Mouse (Mus musculus): ENCODE measurements around the gene Smarcal1. TPM values are rescaled to one million over a fixed set of nuclear protein-coding genes. Genes with fewer than 3 reads are reported as not detected.

Gene Smarcal1
- polyA plus RNA-seq, 1 experiment from 2014 or later, result 16.6 TPM

DNA sequence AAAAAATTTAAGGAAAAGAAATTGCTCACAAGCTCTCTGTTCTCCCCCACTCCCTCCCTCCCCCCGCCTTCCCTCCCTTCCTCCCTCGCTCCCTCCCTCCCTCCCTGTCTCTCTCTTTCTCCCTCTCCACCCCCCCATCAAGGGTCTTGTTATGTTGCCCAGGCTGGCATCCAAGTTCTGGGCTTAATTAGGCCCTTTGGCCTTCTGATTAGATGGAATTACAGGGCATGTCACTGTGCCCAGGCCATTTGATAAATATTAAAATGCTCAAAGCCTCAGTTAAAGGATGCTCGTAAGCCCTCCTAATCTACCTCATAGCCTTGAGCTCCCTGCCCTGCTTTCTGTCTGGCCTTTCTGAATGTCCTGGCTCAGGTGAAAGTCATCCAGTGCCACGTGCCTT, 7.6 kb downstream of the Smarcal1 start:
- 62% methylated on average over 4 of the region's 4 CpGs for WGBS
- Histone ChIP-seq H3K9ac (no peak overlapping the region), H3K4me3 (no peak overlapping the region), H3K4me1 (replicated peaks) (peaks cover 16% of the 10 kb centered on the region), H3K27me3 (no peaks in the 10 kb centered on the region), H3K27ac (no peak overlapping the region), H3K36me3 (peaks cover 61% of the 10 kb centered on the region), H3K9me3 (replicated peaks) (no peaks in the 10 kb centered on the region), H3K4me2 (no peak overlapping the region)
- ATAC-seq (replicated peaks; ENCODE audit: insufficient number of reproducible peaks, insufficient read depth, low FRiP score, low read depth), result no peak

DNA sequence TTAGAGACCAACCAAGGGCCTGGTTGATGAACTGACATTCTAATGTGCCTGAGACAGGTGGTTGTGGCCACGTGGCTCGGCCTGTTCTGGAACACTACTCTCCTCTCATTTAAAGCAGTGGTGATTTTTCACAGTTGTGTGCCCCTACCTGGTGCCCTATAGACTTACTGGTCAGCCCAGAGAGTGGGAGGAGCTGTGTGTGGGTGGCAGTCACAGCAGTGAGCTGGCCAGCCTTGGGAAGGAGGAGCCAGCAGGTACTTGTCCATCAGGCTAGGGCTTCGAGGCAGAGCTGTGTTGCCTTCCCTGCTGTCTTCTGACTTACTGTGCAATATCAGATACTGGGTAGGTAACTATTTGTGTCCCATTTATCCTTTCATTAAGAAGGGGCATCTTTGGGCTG, 9.3 kb downstream of the Smarcal1 start:
- Histone ChIP-seq H3K27me3 (no peaks in the 10 kb centered on the region), H3K27ac (no peak overlapping the region), H3K4me2 (no peak overlapping the region), H3K36me3 (peaks cover 61% of the 10 kb centered on the region), H3K4me3 (no peak overlapping the region), H3K9me3 (replicated peaks) (no peaks in the 10 kb centered on the region), H3K9ac (no peak overlapping the region), H3K4me1 (replicated peaks) (peaks cover 16% of the 10 kb centered on the region)
- WGBS, result 89% methylated on average over 3 of the region's 3 CpGs
- no peak for ATAC-seq (replicated peaks; ENCODE audit: insufficient number of reproducible peaks, insufficient read depth, low FRiP score, low read depth)

DNA sequence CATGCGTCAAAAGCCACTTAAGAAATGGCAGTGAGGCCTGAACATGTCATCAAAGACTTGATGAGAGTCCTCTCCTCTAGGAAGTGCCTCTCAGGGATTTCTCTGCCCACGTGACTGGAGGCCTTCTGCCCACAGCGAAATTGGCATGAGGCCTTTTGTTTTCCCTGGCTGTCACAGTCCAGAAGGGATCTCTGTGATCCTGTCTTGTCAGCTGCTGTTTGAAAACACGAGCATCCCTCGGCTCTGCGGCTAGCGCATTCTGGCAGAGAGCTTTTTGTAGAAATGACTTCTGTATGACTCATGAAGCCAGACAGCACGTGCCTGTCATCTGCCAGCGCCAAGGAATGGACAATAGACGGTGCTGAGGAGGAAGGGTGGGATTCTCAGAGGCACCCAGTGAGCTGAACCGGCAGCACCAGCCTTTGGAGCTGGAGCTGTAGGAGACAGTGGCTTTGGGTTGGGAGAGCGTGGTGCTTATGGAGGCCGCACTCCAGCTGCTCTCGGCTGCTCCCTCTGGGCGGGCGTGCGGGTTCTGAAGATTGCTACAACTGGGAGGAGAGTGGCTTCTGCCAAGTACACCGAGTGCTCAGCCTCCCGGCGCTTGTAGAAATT, 10.4 kb downstream of the Smarcal1 start:
- no peak overlapping the region for H3K4me3 ChIP-seq
- whole genome bisulfite sequencing, result 47% methylated on average over 20 of the region's 20 CpGs
- no peaks in the 10 kb centered on the region for H3K9me3 ChIP-seq (replicated peaks)
- H3K36me3 ChIP-seq, result peaks cover 55% of the 10 kb centered on the region
- H3K4me1 ChIP-seq (replicated peaks), result peaks cover 21% of the 10 kb centered on the region
- no peak overlapping the region for H3K9ac ChIP-seq
- peak overlapping the region; percentile 78 for H3K27ac ChIP-seq
- H3K27me3 ChIP-seq, result no peaks in the 10 kb centered on the region
- peak; percentile 59; the same call in 1 of the 2 replicates for ATAC-seq (replicated peaks; ENCODE audit: insufficient number of reproducible peaks, insufficient read depth, low FRiP score, low read depth)
- no peak overlapping the region for H3K4me2 ChIP-seq

DNA sequence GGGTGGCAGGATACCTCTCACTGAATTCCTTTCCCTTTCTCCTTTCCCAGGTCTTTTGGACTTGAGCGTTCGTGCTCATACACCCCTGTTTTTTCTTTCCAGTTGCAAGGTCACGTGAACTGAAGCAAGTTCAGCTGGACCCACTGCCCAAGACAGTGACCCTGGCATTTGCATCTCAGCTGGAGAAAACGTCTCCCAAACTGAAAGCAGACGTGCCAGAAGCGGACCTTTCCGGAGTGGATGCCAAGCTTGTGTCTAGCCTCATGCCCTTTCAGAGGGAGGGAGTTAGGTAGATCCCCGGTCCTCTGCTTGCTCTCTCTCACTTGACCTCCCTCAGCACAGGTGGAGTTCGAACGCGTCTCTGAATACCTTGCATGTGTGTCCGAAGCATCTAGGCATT, 12.6 kb downstream of the Smarcal1 start:
- H3K36me3 ChIP-seq, result peaks cover 45% of the 10 kb centered on the region
- peaks cover 42% of the 10 kb centered on the region for H3K4me1 ChIP-seq (replicated peaks)
- H3K9ac ChIP-seq, result no peak overlapping the region
- 95% methylated on average over 12 of the region's 12 CpGs for WGBS
- H3K27me3 ChIP-seq, result no peaks in the 10 kb centered on the region
- H3K4me3 ChIP-seq, result no peak overlapping the region
- H3K27ac ChIP-seq, result no peak overlapping the region
- no peak overlapping the region for H3K4me2 ChIP-seq
- no peaks in the 10 kb centered on the region for H3K9me3 ChIP-seq (replicated peaks)
- no peak for ATAC-seq (replicated peaks; ENCODE audit: insufficient number of reproducible peaks, insufficient read depth, low FRiP score, low read depth)

DNA sequence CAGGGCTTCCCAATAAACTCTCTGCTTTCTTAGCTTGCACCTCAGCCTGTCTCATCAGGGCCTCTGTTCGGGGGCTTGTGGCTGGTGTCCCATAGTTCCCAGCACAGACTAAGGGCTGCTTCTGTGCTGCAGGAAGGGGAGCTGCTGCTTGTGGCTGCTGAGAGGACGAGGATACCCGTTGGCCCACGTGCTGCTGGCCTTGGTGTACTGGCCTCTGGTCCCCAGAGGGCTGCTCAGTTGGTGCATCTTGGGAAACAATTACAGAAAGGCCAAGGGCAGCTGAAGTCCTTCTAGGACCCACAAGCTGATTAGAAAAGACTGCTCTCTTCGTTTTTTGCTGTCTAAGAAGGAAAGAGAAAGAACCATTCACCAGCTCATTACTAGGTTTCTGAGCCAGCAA, 13.2 kb downstream of the Smarcal1 start:
- H3K27ac ChIP-seq, result no peak overlapping the region
- no peak overlapping the region for H3K4me2 ChIP-seq
- no peak overlapping the region for H3K4me3 ChIP-seq
- 78% methylated on average over 5 of the region's 5 CpGs for WGBS
- peaks cover 48% of the 10 kb centered on the region for H3K4me1 ChIP-seq (replicated peaks)
- H3K9ac ChIP-seq, result no peak overlapping the region
- no peak for ATAC-seq (replicated peaks; ENCODE audit: insufficient number of reproducible peaks, insufficient read depth, low FRiP score, low read depth)
- H3K36me3 ChIP-seq, result peaks cover 40% of the 10 kb centered on the region
- no peaks in the 10 kb centered on the region for H3K9me3 ChIP-seq (replicated peaks)
- H3K27me3 ChIP-seq, result no peaks in the 10 kb centered on the region

DNA sequence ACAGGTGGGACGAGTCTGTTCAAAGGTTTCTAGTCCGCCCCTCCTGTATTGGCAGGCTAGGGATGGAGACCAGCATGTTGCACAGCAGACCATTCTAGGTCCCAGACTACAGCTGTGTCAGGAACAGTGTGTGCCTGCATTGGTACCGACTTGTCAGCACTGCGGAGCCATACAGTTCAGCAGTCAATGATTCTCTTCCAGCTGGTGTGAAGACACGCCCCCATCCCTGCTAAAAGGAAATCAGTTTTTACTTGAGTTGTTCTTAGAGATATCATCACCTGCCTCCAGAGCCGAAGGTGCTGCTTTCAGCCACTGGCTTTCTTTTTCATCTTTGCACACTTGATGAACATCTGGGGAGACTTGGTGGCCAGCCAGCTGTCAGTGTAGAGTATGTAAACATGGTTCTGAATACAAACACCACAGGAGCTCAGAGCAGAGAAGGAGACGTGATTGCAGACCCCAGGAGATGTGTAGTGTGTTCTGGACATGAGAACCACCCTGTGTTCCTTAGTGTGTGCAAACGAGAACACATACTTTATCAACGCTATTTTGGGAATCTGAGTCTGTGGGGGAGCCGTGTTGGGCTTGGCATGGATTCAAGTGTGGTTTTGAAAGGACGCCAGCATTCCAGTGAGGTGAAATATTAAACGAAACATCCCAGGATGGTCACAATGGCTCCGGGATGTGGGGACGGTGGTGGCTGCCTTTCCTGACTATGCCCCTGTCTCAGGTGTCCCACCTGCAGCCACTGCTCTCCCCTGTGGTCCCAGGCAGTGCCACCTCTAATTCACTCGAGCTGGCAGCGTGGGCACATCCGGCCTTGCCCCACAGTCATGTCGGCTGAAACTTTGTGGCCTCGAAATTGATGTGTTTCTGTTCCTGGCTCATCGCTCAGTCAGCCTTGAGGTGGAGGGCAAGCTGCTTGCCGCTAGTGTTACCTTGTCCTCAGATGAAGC, 16.4 kb downstream of the Smarcal1 start:
- H3K4me1 ChIP-seq (replicated peaks), result peaks cover 42% of the 10 kb centered on the region
- H3K4me3 ChIP-seq, result no peak overlapping the region
- H3K36me3 ChIP-seq, result peaks cover 28% of the 10 kb centered on the region; the same call in 1 of the 2 replicates
- H3K27me3 ChIP-seq, result no peaks in the 10 kb centered on the region
- no peaks in the 10 kb centered on the region for H3K9me3 ChIP-seq (replicated peaks)
- 31% methylated on average over 21 of the region's 21 CpGs for WGBS
- ATAC-seq (replicated peaks; ENCODE audit: insufficient number of reproducible peaks, insufficient read depth, low FRiP score, low read depth), result peak; percentile 72
- H3K9ac ChIP-seq, result no peak overlapping the region
- peak overlapping the region; percentile 86 for H3K27ac ChIP-seq
- H3K4me2 ChIP-seq, result no peak overlapping the region; the same call in 1 of the 2 replicates

DNA sequence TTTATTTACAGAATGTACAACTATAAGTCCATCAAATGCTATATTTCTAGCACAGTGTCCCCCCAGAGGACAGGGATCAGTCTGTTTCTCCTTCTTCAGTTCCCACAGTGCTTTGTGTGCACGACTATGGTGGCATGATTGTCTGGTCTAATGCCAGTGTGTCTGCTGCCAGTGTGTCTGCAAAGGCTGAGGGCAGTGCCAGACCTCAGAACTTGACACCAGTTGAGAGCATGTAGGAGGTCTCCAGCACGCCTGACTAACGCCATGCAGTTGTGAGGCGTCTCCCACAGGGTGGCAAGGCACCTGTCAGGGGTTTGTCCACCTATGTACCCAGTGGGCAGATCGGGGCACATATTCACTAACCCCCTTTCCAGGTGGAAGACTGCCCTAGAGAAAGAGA, 17.7 kb downstream of the Smarcal1 start:
- H3K36me3 ChIP-seq, result peaks cover 18% of the 10 kb centered on the region; the same call in 1 of the 2 replicates
- H3K4me1 ChIP-seq (replicated peaks), result peaks cover 42% of the 10 kb centered on the region
- H3K4me2 ChIP-seq, result no peak overlapping the region
- 84% methylated on average over 5 of the region's 5 CpGs for WGBS
- peak overlapping the region; percentile 80 for H3K27ac ChIP-seq
- ATAC-seq (replicated peaks; ENCODE audit: insufficient number of reproducible peaks, insufficient read depth, low FRiP score, low read depth), result no peak
- H3K4me3 ChIP-seq, result no peak overlapping the region
- H3K9me3 ChIP-seq (replicated peaks), result no peaks in the 10 kb centered on the region
- no peak overlapping the region for H3K9ac ChIP-seq
- no peaks in the 10 kb centered on the region for H3K27me3 ChIP-seq

DNA sequence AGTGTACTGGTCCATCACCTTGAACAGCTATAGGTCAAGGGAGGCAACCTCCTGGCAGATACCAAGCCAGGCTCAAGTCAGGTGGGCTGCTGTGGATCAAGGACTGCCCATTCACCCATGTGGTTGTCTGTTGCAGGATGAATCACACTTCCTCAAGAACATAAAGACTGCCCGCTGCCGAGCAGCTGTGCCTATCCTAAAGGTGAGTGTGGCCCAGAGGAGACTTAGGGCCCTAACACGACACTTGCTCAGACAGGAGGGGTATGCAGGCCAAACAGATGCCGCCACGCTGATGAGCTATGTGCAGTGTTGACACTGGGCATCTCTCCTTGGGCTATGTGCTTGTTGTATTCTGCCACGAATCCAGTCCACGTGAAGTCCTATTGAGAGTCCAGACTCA, 18.2 kb downstream of the Smarcal1 start:
- Histone ChIP-seq H3K9ac (no peak overlapping the region), H3K27ac (peak overlapping the region; percentile 80), H3K4me1 (replicated peaks) (peaks cover 42% of the 10 kb centered on the region), H3K4me2 (no peak overlapping the region), H3K36me3 (peaks cover 18% of the 10 kb centered on the region; the same call in 1 of the 2 replicates), H3K4me3 (no peak overlapping the region), H3K27me3 (no peaks in the 10 kb centered on the region), H3K9me3 (replicated peaks) (no peaks in the 10 kb centered on the region)
- no peak for ATAC-seq (replicated peaks; ENCODE audit: insufficient number of reproducible peaks, insufficient read depth, low FRiP score, low read depth)
- 75% methylated on average over 7 of the region's 7 CpGs for WGBS

DNA sequence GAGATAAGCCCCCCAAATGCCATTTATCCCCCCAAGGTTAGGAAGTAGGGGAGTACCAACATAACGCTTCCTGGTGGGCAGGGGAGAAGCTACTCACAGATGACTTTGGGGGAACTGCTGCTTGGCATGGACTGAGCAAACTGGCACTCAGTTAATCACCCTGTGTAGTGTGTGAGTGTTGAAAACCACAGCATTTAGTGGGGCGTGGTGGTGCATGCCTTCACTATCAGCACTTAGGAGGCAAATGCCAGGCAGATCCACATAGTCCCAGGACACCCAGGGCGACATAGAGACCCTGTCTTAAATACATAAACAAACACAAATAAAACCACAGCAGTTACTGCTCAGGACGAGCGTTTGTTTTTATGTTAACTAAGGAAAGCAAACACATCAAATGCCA, 19.1 kb downstream of the Smarcal1 start:
- Histone ChIP-seq H3K27ac (peak overlapping the region; percentile 80), H3K4me2 (no peak overlapping the region), H3K9ac (no peak overlapping the region; the same call in 1 of the 2 replicates), H3K9me3 (replicated peaks) (no peaks in the 10 kb centered on the region), H3K36me3 (peaks cover 14% of the 10 kb centered on the region; the same call in 1 of the 2 replicates), H3K4me3 (no peak overlapping the region), H3K27me3 (no peaks in the 10 kb centered on the region), H3K4me1 (replicated peaks) (peaks cover 42% of the 10 kb centered on the region)
- ATAC-seq (replicated peaks; ENCODE audit: insufficient number of reproducible peaks, insufficient read depth, low FRiP score, low read depth), result no peak
- 47% methylated on average over 5 of the region's 5 CpGs for WGBS

DNA sequence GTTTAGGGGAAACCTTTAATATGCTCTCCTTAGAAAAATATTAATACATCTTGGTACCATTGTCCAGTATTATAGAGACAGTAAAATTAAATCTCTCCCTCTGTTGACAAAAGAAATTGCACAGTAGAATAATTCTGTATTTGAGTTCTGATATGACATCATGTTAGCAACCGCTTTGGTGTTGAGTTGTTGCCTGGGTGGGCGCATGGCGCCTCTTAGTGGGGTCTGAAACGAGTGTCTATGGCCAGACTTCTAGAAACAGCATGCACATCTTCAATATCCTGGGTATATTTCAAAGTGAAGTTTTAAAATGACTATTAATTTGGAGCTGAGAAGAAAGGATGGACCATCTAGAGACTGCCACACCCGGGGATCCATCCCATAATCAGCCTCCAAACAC, 19.8 kb downstream of the Smarcal1 start:
- H3K9me3 ChIP-seq (replicated peaks), result no peaks in the 10 kb centered on the region
- no peak overlapping the region for H3K27ac ChIP-seq
- no peaks in the 10 kb centered on the region for H3K27me3 ChIP-seq
- H3K4me3 ChIP-seq, result no peak overlapping the region
- no peak for ATAC-seq (replicated peaks; ENCODE audit: insufficient number of reproducible peaks, insufficient read depth, low FRiP score, low read depth)
- no peak overlapping the region for H3K9ac ChIP-seq
- 86% methylated on average over 5 of the region's 5 CpGs for WGBS
- peaks cover 42% of the 10 kb centered on the region for H3K4me1 ChIP-seq (replicated peaks)
- H3K36me3 ChIP-seq, result peaks cover 10% of the 10 kb centered on the region; the same call in 1 of the 2 replicates
- no peak overlapping the region for H3K4me2 ChIP-seq

DNA sequence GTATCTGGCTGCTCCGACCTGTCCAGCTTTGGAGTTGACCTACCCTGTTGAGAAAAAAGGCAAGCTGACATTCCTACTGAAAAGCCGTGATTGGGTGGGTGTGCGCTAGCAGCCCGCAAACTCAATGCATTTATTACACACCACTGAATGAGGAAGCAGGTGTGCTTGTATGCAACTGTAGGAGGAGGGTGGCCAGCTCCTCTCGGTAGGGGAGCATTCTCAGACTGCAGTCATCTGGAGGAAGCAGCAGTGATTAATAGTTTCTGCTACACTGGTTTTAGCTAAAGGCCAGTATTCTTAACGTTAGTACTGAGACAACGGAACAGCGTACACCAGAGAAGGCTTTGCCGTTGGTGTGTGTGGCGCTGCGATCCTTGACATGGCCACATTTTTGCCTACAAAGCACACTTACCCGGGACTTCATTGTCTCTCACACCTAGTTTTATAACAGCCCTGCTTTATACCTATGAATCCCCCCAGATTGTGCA, 23.2 kb downstream of the Smarcal1 start:
- H3K27ac ChIP-seq, result no peak overlapping the region
- no peak for ATAC-seq (replicated peaks; ENCODE audit: insufficient number of reproducible peaks, insufficient read depth, low FRiP score, low read depth)
- no peak overlapping the region for H3K4me3 ChIP-seq
- 88% methylated on average over 12 of the region's 12 CpGs for WGBS
- H3K9ac ChIP-seq, result no peak overlapping the region
- H3K27me3 ChIP-seq, result no peaks in the 10 kb centered on the region
- H3K4me1 ChIP-seq (replicated peaks), result peaks cover 10% of the 10 kb centered on the region
- peaks cover 27% of the 10 kb centered on the region; the same call in 1 of the 2 replicates for H3K36me3 ChIP-seq
- no peak overlapping the region for H3K4me2 ChIP-seq
- no peaks in the 10 kb centered on the region for H3K9me3 ChIP-seq (replicated peaks)
